Mouse (Mus musculus): ENCODE results near the gene Klri1. TPM values are rescaled to one million over a fixed set of nuclear protein-coding genes. Genes with fewer than 3 reads are reported as not detected.

Gene Klri1
- polyA plus RNA-seq, 1 experiment from 2014 or later: not detected

Other genes with a start within 250 kb of the Klri1 start
- 0.28 to 0.32 TPM (median 0.30 TPM) in 3 replicates for gene Olr1, start 210.0 kb downstream of the Klri1 start, polyA plus RNA-seq (2018)
- gene Tmem52b, start 204.6 kb downstream of the Klri1 start, polyA plus RNA-seq (2018): not detected in 3 replicates
- 89.2 to 276 TPM (median 184 TPM) in 3 replicates for gene Gabarapl1, start 184.0 kb downstream of the Klri1 start, polyA plus RNA-seq (2018)
- not detected in 3 replicates for gene Klre1, start 139.2 kb downstream of the Klri1 start, polyA plus RNA-seq (2018)
- 0.64 to 1.4 TPM (median 0.66 TPM) in 3 replicates for gene Klrd1, start 125.3 kb downstream of the Klri1 start, polyA plus RNA-seq (2018)
- 0.21 to 2.0 TPM (median 1.7 TPM) in 3 replicates for gene Klrk1, start 93.3 kb downstream of the Klri1 start, polyA plus RNA-seq (2018)
- not detected in 3 replicates for gene Klrc3, start 73.8 kb downstream of the Klri1 start, polyA plus RNA-seq (2018)
- gene Klrc2, start 56.4 kb downstream of the Klri1 start, polyA plus RNA-seq (2018): not detected in 3 replicates
- 0.07 TPM in 1 of 3 replicates, not detected in the others for gene Klrc1, start 38.2 kb downstream of the Klri1 start, polyA plus RNA-seq (2018)
- gene Klri2, start 23.4 kb upstream of the Klri1 start, polyA plus RNA-seq (2018): 0.07 TPM in 1 of 3 replicates, not detected in the others
- gene Gm156, start 67.1 kb upstream of the Klri1 start, polyA plus RNA-seq (2018): not detected in 3 replicates
- not detected in 3 replicates for gene Gm17631, start 145.5 kb upstream of the Klri1 start, polyA plus RNA-seq (2018)
- gene Klra17, start 159.5 kb upstream of the Klri1 start, polyA plus RNA-seq (2018): 0.98 to 1.4 TPM in 2 of 3 replicates, not detected in the other
- not detected in 3 replicates for gene Klra5, start 200.5 kb upstream of the Klri1 start, polyA plus RNA-seq (2018)